Mouse (Mus musculus): ENCODE results near the gene Gng8. TPM values are rescaled to one million over a fixed set of nuclear protein-coding genes. Genes with fewer than 3 reads are reported as not detected.

Gng8 gene
- polyA plus RNA-seq, 1 experiment from 2014 or later: 24.1 TPM

- H3K27me3 ChIP-seq: no peaks in the 10 kb centered on the region
- 0 out of 2 replicates have a peak overlapping the region, but pooled peaks have one; percentile 22 for H3K4me2 ChIP-seq
- no peaks in the 10 kb centered on the region for H3K36me3 ChIP-seq
- peak overlapping the region; percentile 70 for H3K27ac ChIP-seq (replicated peaks)
- ATAC-seq (ENCODE audit: low read depth): peak; percentile 66; the same call in 1 of the 2 replicates
- 40% methylated on average over 14 of the region's 14 CpGs for WGBS
- peaks cover 29% of the 10 kb centered on the region for H3K4me1 ChIP-seq (replicated peaks)
- no peak overlapping the region for H3K9ac ChIP-seq
- no peak overlapping the region for H3K4me3 ChIP-seq
- no peaks in the 10 kb centered on the region for H3K9me3 ChIP-seq
Measured at GRCm38 (mm10) chr7:16932704-16933577, 41.4 kb downstream of the Gng8 start.

DNA sequence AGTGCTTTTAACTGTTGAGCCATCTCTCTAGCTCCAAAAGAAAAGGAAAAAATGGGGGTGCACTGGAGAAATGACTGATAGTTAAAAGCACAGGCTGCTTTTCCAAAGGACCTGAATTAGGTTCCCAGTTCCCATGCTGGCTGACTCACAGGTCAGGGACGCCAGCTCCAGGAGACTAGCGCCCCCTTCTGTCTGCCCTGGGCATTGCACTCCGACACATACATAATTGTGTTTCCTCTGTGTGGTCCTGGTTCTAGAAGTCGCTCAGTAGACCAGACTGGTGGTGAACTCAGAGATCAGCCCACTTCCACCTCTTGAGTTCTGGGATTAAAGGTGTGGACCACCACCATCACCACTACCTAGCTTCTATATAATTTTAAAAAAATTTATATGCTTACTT is 45.7 kb downstream of the Gng8 start:
- no peaks in the 10 kb centered on the region for H3K27me3 ChIP-seq
- no peak overlapping the region for H3K4me2 ChIP-seq
- H3K9me3 ChIP-seq: no peaks in the 10 kb centered on the region
- WGBS: 40% methylated on average over 4 of the region's 4 CpGs
- no peak overlapping the region for H3K27ac ChIP-seq (replicated peaks)
- peaks cover 45% of the 10 kb centered on the region for H3K4me1 ChIP-seq (replicated peaks)
- H3K4me3 ChIP-seq: no peak overlapping the region
- H3K9ac ChIP-seq: no peak overlapping the region
- H3K36me3 ChIP-seq: no peaks in the 10 kb centered on the region
- no peak for ATAC-seq (ENCODE audit: low read depth)

DNA sequence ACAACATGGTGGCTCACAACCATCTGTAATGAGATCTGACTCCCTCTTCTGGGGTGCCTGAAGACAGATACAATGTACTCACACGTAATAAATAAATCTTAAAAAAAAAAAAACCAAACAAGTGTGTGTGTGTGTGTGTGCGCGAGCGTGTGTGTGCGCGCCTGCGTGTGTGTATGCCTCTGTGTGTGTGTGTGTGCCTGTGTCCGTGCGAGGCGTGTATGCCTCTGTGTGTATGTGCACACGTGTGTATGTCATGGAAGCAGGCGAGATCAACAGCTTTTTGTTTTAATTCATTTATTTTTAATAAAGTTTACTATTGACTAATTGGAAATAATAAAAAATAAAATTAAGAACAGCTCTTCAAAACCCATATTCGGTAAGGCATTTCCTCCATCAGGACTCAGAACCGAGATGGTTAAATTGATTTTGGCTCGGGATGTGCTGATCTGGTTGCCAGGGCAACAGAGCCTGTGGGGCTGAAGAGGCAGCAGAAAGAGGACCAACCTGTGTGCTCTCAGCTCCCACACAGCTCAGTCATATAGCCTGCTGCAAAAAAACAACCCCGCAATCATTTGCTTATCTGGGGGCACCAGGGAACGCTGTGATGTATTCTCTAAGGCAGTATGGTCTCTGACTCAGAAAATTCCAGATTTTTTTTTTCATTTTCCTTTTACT is 46.7 kb downstream of the Gng8 start:
- H3K9ac ChIP-seq: no peak overlapping the region
- ATAC-seq (ENCODE audit: low read depth): peak; percentile 84
- WGBS: 65% methylated on average over 17 of the region's 17 CpGs
- H3K4me2 ChIP-seq: peak overlapping the region; percentile 31
- no peaks in the 10 kb centered on the region for H3K36me3 ChIP-seq
- no peaks in the 10 kb centered on the region for H3K27me3 ChIP-seq
- peak overlapping the region; percentile 83 for H3K27ac ChIP-seq (replicated peaks)
- peaks cover 45% of the 10 kb centered on the region for H3K4me1 ChIP-seq (replicated peaks)
- H3K9me3 ChIP-seq: no peaks in the 10 kb centered on the region
- no peak overlapping the region for H3K4me3 ChIP-seq

DNA sequence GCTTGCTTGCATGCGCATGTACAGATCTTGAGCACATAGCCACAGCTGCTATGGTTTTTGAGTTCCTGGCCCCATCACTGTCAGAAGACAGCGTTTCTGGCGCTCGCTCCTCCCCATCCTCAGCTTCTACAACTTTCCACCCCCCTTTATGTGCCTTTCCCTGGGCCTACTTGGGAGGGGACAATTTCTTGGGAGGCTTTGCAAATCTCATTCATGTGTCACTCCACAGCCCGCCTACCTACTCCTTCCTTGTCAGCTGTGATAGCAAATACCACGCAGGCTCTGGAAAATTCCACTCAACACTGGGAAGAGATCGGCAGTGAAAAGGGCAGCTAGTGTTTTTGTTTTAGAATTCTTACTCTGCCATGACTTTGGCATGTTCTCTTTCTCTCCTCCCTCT is 48.7 kb downstream of the Gng8 start:
- Histone ChIP-seq H3K4me2 (no peak overlapping the region), H3K9me3 (no peaks in the 10 kb centered on the region), H3K4me1 (replicated peaks) (peaks cover 53% of the 10 kb centered on the region), H3K9ac (no peak overlapping the region), H3K27ac (replicated peaks) (peak overlapping the region; percentile 47), H3K4me3 (no peak overlapping the region), H3K36me3 (no peaks in the 10 kb centered on the region), H3K27me3 (peaks cover 1% of the 10 kb centered on the region)
- ATAC-seq (ENCODE audit: low read depth): no peak
- 59% methylated on average over 7 of the region's 7 CpGs for WGBS

DNA sequence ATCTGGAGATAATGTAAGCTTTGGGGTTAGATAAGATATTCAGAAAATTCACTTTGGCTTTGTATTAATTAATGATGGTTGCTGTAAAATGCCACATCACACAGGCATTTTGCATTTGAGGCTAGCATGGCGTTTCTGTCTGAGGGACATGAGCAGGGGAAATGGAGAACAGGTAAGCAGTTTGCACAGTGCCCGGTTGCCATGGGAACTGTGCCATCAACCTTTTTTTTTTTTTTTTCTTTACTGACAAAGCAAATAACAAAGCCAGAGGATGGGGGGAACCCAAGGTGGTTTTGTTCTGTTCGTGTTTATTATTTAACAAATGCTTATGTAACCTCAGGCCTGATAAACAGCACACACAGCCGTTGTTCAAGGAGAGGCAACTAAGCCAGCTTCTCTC is 51.3 kb downstream of the Gng8 start:
- H3K9me3 ChIP-seq: no peaks in the 10 kb centered on the region
- H3K4me1 ChIP-seq (replicated peaks): peaks cover 78% of the 10 kb centered on the region
- H3K4me3 ChIP-seq: no peak overlapping the region
- no peaks in the 10 kb centered on the region for H3K36me3 ChIP-seq
- H3K27ac ChIP-seq (replicated peaks): peak overlapping the region; percentile 96
- no peak for ATAC-seq (ENCODE audit: low read depth)
- H3K9ac ChIP-seq: no peak overlapping the region
- 46% methylated on average over 4 of the region's 4 CpGs for WGBS
- H3K27me3 ChIP-seq: peaks cover 16% of the 10 kb centered on the region
- H3K4me2 ChIP-seq: no peak overlapping the region; the same call in 1 of the 2 replicates

DNA sequence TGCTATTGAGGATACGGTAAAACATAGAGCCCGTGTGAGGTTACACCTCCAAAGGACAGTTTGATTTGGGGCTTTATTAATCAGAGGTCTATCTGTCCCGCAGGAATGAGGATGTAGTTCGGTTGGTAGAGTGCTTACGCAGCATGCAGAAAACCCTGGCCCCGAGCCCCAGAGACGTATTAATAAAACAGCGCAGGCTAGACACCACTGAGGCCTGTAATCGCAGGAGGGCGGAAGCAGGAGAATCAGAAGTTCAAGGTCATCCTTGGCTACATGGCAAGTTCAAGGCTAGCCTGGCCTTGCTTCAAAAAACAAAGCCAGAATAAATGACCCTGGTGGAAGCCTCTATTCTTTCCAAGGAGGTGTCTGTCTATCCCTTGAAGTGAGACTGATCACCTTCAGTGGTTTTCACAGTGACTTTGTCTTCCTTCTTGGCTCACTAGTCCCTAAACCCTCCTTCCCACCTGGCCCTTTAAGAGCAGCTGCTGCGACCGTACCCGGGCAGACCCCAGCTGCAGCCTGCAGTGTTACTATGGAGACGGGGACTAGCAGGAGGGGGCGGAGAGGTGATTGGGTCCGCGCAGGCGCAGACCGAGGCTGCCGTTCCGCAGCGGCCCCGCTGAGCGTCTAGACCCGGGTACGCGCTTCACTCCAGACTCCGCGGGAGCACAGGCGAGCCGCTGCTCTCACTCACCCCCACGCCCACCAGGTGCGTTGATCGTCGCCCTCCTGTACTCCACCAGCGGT is 52.6 kb downstream of the Gng8 start, which contains the start of gene Pnmal2:
Gene Pnmal2, plus strand, starts transcription at position 622 of the 747 bp plus-strand sequence.
- H3K9ac ChIP-seq: peak within 1 kb of the TSS; percentile 98
- peaks cover 23% of the 10 kb centered on the region for H3K27me3 ChIP-seq
- H3K4me2 ChIP-seq: peak within 1 kb of the TSS; percentile 82
- peak within 1 kb of the TSS; percentile 96 for H3K27ac ChIP-seq (replicated peaks)
- H3K9me3 ChIP-seq: no peaks in the 10 kb centered on the region
- H3K36me3 ChIP-seq: 0 out of 2 replicates have a peak, but pooled peaks cover 9% of the 10 kb centered on the region
- peak; percentile 87 for ATAC-seq (ENCODE audit: low read depth)
- peak within 1 kb of the TSS; percentile 88 for H3K4me3 ChIP-seq
- WGBS: 8% methylated on average over 36 of the region's 36 CpGs
- peaks cover 78% of the 10 kb centered on the region for H3K4me1 ChIP-seq (replicated peaks)

DNA sequence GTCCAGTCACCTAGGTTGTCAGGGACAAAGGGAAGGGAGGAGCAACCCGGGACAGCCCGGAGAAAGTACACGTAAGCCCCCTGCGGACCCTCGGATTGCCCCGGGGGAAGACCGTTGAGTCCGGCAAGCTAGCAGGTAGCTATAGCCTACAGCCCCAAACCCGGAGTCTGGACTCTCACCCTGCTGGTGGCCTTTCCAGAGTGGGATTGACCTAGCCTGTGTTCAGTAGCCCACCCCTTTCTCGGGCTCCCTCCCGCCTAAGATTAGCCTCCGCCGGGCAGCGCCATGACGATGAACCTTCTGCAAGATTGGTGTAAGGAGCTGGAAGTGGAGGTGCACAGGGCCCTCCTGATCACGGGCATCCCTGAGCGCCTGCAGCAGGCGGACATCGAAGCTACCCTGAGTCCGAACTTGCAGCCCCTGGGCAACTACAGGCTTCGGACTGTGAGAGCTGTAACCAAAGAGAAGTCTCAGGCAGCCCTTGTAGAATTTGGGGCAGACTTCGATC is 53.3 kb downstream of the Gng8 start:
- H3K9me3 ChIP-seq: no peaks in the 10 kb centered on the region
- peak; percentile 4; the same call in 1 of the 2 replicates for ATAC-seq (ENCODE audit: low read depth)
- peak overlapping the region; percentile 82 for H3K4me2 ChIP-seq
- H3K4me1 ChIP-seq (replicated peaks): peaks cover 79% of the 10 kb centered on the region
- peak overlapping the region; percentile 98 for H3K9ac ChIP-seq
- 2% methylated on average over 22 of the region's 22 CpGs for WGBS
- peak overlapping the region; percentile 96 for H3K27ac ChIP-seq (replicated peaks)
- 0 out of 2 replicates have a peak, but pooled peaks cover 9% of the 10 kb centered on the region for H3K36me3 ChIP-seq
- H3K27me3 ChIP-seq: peaks cover 24% of the 10 kb centered on the region
- H3K4me3 ChIP-seq: peak overlapping the region; percentile 88

Other genes starting within 250 kb of the Gng8 start
- not detected in 2 replicates for gene Ceacam15, start 216.1 kb upstream of the Gng8 start, polyA plus RNA-seq (2015; fragmentation: Nextera tagmentation; extraction: Ambion mirVana)
- gene Ceacam9, start 169.9 kb upstream of the Gng8 start, polyA plus RNA-seq (2015; fragmentation: Nextera tagmentation; extraction: Ambion mirVana): not detected in 2 replicates
- 372 and 378 TPM in 2 replicates for gene Ap2s1, start 153.4 kb upstream of the Gng8 start, polyA plus RNA-seq (2015; fragmentation: Nextera tagmentation; extraction: Ambion mirVana)
- 8.8 and 9.0 TPM in 2 replicates for gene Slc1a5, start 110.4 kb upstream of the Gng8 start, polyA plus RNA-seq (2015; fragmentation: Nextera tagmentation; extraction: Ambion mirVana)
- 155 and 174 TPM in 2 replicates for gene Strn4, start 75.9 kb upstream of the Gng8 start, polyA plus RNA-seq (2015; fragmentation: Nextera tagmentation; extraction: Ambion mirVana)
- 40.0 and 45.9 TPM in 2 replicates for gene Fkrp, start 75.1 kb upstream of the Gng8 start, polyA plus RNA-seq (2015; fragmentation: Nextera tagmentation; extraction: Ambion mirVana)
- gene Prkd2, start 48.9 kb upstream of the Gng8 start, polyA plus RNA-seq (2015; fragmentation: Nextera tagmentation; extraction: Ambion mirVana): 6.3 and 6.8 TPM in 2 replicates
- 3.7 and 3.9 TPM in 2 replicates for gene Dact3, start 16.5 kb upstream of the Gng8 start, polyA plus RNA-seq (2015; fragmentation: Nextera tagmentation; extraction: Ambion mirVana)
- 3.1 and 3.6 TPM in 2 replicates for gene Ptgir, start 14.7 kb downstream of the Gng8 start, polyA plus RNA-seq (2015; fragmentation: Nextera tagmentation; extraction: Ambion mirVana)
- 275 and 297 TPM in 2 replicates for gene Calm3, start 32.3 kb downstream of the Gng8 start, polyA plus RNA-seq (2015; fragmentation: Nextera tagmentation; extraction: Ambion mirVana)
- 76.2 and 82.4 TPM in 2 replicates for gene Pnmal2, start 52.9 kb downstream of the Gng8 start, polyA plus RNA-seq (2015; fragmentation: Nextera tagmentation; extraction: Ambion mirVana)
- gene Pnmal1, start 67.9 kb downstream of the Gng8 start, polyA plus RNA-seq (2015; fragmentation: Nextera tagmentation; extraction: Ambion mirVana): 37.6 and 39.7 TPM in 2 replicates
- 3.3 and 3.5 TPM in 2 replicates for gene Gm42372, start 91.3 kb downstream of the Gng8 start, polyA plus RNA-seq (2015; fragmentation: Nextera tagmentation; extraction: Ambion mirVana)
- gene Ccdc8, start 100.9 kb downstream of the Gng8 start, polyA plus RNA-seq (2015; fragmentation: Nextera tagmentation; extraction: Ambion mirVana): 6.6 and 7.6 TPM in 2 replicates
- gene Ppp5c, start 136.1 kb downstream of the Gng8 start, polyA plus RNA-seq (2015; fragmentation: Nextera tagmentation; extraction: Ambion mirVana): 116 and 127 TPM in 2 replicates
- gene Hif3a, start 170.6 kb downstream of the Gng8 start, polyA plus RNA-seq (2015; fragmentation: Nextera tagmentation; extraction: Ambion mirVana): 4.3 and 5.2 TPM in 2 replicates
- 1.2 and 1.6 TPM in 2 replicates for gene Psg16, start 182.3 kb downstream of the Gng8 start, polyA plus RNA-seq (2015; fragmentation: Nextera tagmentation; extraction: Ambion mirVana)

Measured in neural tube, embryonic 13.5 days (tissue).